Mouse (Mus musculus): ENCODE results near the gene Nup133.

Nup133 gene

GRCm38 (mm10) chr8:123887956-123888355, 61.1 kb downstream of the Nup133 start:
- DNase-seq (ENCODE audit: low read depth, low spot score), result no peak

GRCm38 (mm10) chr8:123887163-123887562, 61.9 kb downstream of the Nup133 start:
- no peak for DNase-seq (ENCODE audit: low read depth, low spot score)

GRCm38 (mm10) chr8:123884721-123885565, 64.1 kb downstream of the Nup133 start:
- DNase-seq (ENCODE audit: low read depth, low spot score), result no peak

DNA sequence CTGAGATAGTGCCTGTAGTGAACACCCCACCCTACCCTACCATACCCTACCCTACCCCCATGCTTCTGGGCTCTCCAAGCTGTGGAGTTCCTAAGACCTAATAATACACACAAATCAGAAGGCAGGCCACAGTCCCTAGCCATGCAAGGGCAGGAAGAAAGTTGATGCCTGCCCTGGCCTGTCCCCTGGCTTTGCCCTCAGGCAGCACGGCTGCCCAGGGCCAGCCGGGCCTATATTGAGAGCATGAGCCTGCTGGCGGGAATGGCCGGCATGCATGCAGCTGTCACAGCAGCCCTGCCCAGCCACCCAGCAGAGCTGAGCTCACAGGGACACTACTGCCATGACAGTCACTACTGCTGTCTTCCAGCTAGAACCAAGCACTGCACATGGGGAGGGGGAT, 66.0 kb downstream of the Nup133 start:
- DNase-seq (ENCODE audit: low read depth, low spot score), result no peak

DNA sequence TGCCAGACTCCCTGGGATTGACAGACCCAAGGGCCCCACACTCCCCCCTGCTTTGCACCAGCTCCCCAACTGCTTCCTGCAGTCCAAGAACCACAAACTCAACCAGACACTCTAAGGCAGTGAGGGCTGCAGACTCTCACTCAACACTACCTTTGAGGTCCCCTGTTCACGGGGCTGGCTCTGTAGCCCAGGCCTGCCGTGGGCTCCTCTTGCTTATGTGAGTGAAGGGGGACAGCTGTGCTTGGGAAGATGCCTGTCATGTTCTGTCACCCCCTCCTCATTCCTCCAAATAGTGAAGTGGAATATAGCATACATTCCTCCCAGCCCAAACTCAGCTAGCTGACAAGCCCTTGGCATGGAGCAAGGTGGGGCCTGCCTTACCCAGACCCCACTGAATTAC, 66.7 kb downstream of the Nup133 start:
- DNase-seq (ENCODE audit: low read depth, low spot score), result no peak

DNA sequence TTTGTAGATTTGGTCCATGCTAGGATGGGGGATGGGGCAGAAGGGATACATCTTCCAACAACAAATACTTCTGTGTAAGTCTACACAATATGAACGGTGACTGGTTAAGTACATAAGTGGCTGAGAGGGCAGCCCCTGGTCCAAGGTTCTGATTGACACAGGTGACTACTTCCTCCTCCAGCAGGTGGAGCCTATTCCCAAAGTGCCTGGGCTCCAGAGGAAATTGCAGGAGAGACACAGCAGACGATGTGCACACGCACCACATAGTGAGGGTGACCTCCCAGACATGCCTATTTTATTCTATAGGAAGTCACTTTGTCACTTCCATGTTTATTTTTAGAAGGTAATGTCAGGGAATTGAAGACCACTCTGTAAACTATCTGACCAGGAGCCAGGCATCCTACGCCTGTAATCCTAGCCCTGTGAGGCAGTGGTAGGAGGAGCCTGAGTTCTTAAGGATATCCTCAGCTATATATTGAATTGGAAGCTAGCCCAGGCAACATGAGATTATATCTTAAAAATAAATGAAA, 68.2 kb downstream of the Nup133 start:
- no peak for DNase-seq (ENCODE audit: low read depth, low spot score)

- DNase-seq (ENCODE audit: low read depth, low spot score), result no peak
Measured at GRCm38 (mm10) chr8:123880271-123880670, 68.8 kb downstream of the Nup133 start.

- no peak for DNase-seq (ENCODE audit: low read depth, low spot score)
Measured at GRCm38 (mm10) chr8:123877865-123878264, 71.2 kb downstream of the Nup133 start.

GRCm38 (mm10) chr8:123874324-123874723, 74.7 kb downstream of the Nup133 start:
- no peak for DNase-seq (ENCODE audit: low read depth, low spot score)

GRCm38 (mm10) chr8:123873364-123873763, 75.7 kb downstream of the Nup133 start:
- DNase-seq (ENCODE audit: low read depth, low spot score), result no peak

GRCm38 (mm10) chr8:123872048-123872447, 77.0 kb downstream of the Nup133 start:
- no peak for DNase-seq (ENCODE audit: low read depth, low spot score)

DNA sequence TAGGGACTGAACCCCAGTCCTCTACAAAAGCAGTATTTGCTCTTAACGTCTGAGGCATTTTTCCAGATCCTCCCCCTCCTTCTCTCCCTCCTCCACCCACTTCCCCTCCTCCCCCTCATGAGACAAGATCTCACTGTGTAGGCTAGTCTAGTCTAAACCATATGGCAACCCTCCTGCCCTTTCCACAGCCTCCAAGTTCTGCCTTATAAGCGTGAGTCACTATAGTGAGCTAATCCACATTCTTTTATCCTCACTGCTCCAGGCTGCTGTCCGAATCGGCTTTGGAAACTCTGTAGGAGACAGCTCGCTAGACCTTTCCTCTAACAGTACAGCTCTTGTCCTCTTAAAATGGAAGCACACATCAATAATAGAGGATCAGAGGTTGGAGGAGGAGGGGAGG, 82.1 kb downstream of the Nup133 start:
- DNase-seq (ENCODE audit: low read depth, low spot score), result no peak

DNA sequence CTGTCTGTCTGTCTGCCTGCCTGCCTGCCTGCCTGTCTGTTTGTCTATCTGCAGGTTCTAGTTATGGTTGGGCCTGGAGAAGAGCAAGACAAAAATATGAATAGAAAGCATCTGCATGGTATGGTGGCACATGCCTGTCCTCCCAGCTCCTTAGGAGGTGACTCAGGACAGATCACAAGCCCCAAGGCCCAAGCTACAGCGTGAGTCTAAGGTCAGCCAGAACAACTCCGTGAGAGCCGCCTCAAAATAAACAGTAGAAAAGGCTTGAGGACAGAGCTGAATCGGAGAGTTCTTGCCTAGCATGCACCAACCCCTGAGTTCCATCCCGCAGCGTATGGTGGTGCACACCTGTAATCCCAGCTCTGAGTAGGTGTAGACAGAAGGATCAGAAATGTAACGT, 83.3 kb downstream of the Nup133 start:
- DNase-seq (ENCODE audit: low read depth, low spot score), result no peak

DNA sequence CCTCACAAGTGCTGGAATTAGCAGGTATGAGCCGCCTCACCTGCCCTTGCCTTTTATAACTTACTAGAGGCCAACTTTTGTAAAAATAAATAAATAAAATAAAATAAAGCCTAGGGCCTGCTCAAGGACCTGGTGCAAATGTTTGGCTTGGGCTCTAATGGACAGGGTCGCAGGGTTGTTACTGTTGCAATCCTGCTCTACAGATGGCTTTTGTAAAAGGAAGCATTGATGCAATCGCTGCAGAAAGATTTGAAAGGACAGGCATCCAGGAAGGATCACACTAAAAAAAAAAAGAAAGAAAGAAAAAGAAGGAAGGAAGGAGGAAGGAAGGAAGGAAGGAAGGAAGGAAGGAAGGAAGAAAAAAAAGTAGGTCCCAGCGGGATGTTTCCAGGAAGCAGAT, 88.7 kb downstream of the Nup133 start:
- DNase-seq (ENCODE audit: low read depth, low spot score), result no peak

DNA sequence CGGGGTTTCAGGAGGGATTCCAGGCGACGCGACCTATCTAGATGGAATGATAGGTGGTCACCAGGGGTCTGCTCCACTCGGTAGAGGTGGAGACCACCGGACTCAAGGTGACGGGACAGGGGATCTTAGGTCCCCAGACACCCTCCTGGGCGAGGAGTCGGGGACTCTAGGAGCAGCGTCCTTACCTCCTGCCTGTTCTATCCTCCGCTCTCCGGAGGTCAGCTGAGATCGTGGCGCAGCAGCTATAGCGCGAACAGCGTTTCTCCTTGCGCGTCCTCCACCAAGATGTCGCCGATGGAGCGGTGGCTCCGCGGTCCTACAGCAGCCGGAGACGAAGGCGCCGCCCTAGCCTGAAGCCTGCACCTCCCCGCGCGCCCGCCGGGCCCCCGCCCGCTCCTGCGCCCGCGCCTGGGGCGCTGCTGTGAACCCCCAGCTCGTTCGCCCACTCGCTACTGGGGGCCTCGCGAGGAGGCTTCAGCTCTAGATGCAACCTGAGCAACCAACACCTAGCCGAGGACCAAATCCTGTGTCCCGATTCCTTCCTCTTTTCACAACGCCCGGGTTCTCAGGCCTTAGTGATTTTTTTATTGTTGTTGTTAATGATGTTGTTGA, 89.3 kb downstream of the Nup133 start, which contains the start of gene Ccsap:
Gene Ccsap (minus strand): TSS at position 562 of the 612 bp plus-strand sequence.
- DNase-seq (ENCODE audit: low read depth, low spot score), result peak; percentile 81

DNA sequence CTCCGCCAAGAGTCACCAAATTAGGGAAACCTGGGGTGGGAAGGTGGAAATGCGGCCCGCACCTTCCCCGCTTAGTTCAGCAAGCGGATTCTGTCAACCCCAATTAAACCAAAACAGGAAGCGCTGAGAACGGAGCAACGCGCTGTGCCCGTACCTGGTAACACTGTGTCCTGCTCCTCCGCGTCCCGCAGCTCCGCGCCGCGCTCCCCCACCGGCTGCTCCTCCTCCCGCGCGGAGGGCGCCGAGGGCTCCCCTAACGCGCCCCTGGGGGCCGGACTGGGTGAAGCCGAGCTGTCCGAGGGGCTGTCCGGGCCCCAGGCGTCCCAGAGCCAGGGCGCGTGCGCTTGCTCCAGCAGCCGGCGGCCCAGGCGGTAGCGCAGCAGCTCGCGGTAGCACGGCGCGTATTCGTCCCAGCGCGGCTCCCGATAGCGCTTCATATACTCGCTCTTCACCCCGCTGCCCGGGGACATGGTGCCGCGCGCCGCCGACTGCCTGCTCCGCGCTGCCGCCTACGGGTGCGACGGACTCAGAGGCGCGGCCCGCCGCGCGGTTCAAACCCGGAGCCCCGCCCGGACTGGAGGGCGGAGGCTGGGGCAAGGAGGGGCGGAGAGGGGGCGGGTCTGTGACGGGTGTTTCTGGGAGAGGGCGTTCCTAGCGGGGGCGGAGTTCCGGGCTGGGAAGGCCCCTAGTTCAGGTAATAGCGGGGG, 90.0 kb downstream of the Nup133 start:
- peak; percentile 96 for DNase-seq (ENCODE audit: low read depth, low spot score)

GRCm38 (mm10) chr8:123858574-123858940, 90.5 kb downstream of the Nup133 start:
- DNase-seq (ENCODE audit: low read depth, low spot score), result no peak

DNA sequence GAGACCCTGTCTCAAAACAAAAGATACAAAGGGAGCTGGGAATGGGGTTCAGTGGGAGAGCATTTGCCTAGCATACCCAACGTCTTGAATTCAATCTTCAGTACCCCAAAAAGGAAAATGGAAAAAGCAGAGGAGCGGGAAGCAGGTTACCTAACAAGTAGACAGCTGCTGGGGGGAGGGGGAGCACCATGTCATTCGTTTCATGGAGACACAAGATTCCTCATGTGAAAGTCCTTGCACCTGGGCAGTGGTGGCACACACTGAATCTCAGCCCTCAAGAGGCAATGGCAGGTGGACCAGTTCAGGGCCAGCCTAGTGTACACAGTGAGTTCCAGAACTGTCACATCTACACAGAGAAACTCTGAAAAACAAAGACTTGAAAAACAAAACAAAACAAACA, 91.7 kb downstream of the Nup133 start:
- no peak for DNase-seq (ENCODE audit: low read depth, low spot score)

- DNase-seq (ENCODE audit: low read depth, low spot score), result no peak
Measured at GRCm38 (mm10) chr8:123854733-123855475, 94.2 kb downstream of the Nup133 start.

DNA sequence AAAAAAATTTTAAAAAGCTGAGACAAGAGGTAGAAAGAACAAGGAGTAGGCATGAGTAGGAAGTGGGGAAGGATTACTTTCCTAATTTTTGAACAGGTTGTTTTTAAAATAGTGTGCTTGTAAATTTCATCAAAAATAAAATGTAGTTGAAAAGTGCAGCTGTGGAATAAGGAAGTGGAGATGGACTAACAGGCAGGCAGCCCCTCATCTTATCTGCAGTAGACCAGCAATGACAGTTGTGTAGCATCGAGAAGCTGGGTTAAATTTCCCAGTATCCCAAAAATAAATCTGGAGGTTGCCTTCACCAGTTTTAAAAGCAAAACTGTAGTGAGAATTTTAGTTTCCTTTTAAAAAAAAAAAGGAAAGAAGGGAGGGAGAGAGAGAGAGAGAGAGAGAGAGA, 94.8 kb downstream of the Nup133 start:
- DNase-seq (ENCODE audit: low read depth, low spot score), result no peak

GRCm38 (mm10) chr8:123851590-123851989, 97.5 kb downstream of the Nup133 start:
- no peak for DNase-seq (ENCODE audit: low read depth, low spot score)

DNA sequence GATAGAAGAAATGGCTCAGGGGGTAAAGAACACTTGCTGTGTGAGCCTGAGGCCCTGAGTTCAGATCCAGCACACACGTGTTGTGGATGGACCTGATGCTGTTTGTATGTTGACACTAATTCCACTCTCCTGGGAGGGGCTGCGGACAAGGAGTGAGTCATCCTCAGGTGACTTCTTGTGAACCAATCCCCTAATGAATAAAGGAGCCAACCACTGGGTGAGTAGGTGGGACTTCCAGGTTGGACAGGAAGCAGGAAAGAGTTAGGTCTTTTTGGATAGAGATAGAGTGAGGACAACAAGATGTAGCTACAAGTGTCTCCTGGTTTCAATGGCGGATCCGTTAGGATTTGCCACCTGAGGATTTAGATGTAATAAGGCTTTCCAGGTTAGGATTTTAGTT, 99.7 kb downstream of the Nup133 start:
- DNase-seq (ENCODE audit: low read depth, low spot score), result no peak
